Mouse (Mus musculus): ENCODE measurements around the gene Gpi1. TPM values are rescaled to one million over a fixed set of nuclear protein-coding genes. Genes with fewer than 3 reads are reported as not detected.

The Gpi1 gene
- polyA plus RNA-seq, 1 experiment from 2014 or later, result 347 TPM

DNA sequence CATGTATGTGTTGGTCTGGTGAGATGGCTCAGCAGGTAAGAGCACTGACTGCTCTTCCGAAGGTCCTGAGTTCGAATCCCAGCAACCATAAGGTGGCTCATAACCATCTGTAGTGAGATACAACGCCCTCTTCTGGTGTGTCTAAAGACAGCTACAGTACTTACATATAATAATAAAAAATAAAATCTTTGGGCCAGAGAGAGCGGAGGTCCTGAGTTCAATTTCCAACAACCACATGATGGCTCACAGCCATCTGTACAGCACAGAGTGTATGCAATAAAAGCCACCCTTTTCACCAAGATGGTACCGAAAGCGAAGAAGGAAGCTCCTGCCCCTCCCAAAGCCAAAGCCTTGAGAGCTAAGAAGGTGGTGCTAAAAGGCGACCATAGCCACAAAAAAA is 20.6 kb upstream of the Gpi1 start, which contains the start of gene Gm6096:
Gene Gm6096 (plus strand): TSS at position 301 of the 400 bp plus-strand sequence.
- no peak for DNase-seq (ENCODE audit: low spot score)
- H3K27me3 ChIP-seq (replicated peaks; ENCODE audit: low read depth, poor library complexity, severe bottlenecking), result no peaks in the 10 kb centered on the region
- H3K36me3 ChIP-seq (replicated peaks), result peaks cover 69% of the 10 kb centered on the region
- no peaks in the 10 kb centered on the region for H3K4me1 ChIP-seq
- H3K9me3 ChIP-seq, result no peaks in the 10 kb centered on the region
- H3K27ac ChIP-seq (replicated peaks), result no peak within 1 kb of the TSS
- no peak within 1 kb of the TSS for H3K4me3 ChIP-seq
- WGBS, result 94% methylated on average over 7 of the region's 7 CpGs

DNA sequence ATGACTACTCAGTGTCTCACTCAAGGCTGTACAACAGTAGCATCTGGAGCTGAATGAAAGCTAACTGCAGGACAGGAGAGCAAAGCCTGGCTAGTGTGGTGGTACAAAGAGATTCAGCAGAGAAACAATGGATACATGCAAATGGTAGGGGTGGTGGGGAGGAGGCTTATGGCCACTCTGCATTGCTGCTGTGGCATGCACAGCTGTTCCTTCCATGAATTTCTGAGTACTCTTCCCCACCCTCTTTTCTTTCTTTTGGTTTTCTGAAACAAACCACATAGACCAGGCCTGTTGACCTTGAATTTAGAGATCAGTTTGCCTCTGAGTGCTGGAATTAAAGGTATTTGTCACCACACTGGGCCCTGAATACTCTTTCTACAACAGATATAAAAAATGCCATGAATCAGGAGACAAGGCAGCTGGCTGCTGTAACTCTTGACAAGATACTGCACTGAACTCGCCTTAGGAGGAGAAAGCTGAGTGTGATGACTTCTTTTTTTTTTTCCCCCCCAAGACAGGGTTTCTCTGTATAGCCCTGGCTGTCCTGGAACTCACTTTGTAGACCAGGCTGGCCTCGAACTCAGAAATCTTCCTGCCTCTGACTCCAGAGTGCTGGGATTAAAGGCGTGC is 16.8 kb upstream of the Gpi1 start:
- no peaks in the 10 kb centered on the region for H3K4me1 ChIP-seq
- DNase-seq (ENCODE audit: low spot score), result no peak
- no peaks in the 10 kb centered on the region for H3K27me3 ChIP-seq (replicated peaks; ENCODE audit: low read depth, poor library complexity, severe bottlenecking)
- WGBS, result 92% methylated on average over 3 of the region's 3 CpGs
- H3K9me3 ChIP-seq, result no peaks in the 10 kb centered on the region
- H3K27ac ChIP-seq (replicated peaks), result no peak overlapping the region
- no peak overlapping the region for H3K4me3 ChIP-seq
- H3K36me3 ChIP-seq (replicated peaks), result peaks cover 75% of the 10 kb centered on the region

DNA sequence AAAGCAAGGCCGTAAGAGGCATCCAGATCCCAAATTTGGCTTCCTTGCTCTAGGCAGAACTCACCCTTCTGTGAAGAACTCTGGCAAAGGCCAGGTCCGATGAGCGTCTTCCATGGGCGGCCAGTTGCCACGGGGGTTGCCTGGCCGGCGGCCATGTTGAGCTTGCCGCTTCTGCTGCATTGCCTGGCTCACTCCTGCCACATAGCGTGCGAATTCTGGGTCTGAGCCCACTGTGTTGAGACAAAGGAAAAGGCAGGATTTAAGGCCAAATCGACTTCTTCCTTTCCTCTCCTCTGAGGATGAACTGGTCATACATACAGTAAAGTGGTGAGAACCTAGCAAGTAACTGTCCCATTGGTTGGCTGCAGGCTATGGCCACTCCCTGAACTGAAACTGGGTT is 12.0 kb upstream of the Gpi1 start:
- no peak overlapping the region for H3K4me3 ChIP-seq
- no peaks in the 10 kb centered on the region for H3K4me1 ChIP-seq
- WGBS, result 94% methylated on average over 11 of the region's 11 CpGs
- DNase-seq (ENCODE audit: low spot score), result no peak
- no peaks in the 10 kb centered on the region for H3K27me3 ChIP-seq (replicated peaks; ENCODE audit: low read depth, poor library complexity, severe bottlenecking)
- H3K9me3 ChIP-seq, result no peaks in the 10 kb centered on the region
- peaks cover 82% of the 10 kb centered on the region for H3K36me3 ChIP-seq (replicated peaks)
- no peak overlapping the region for H3K27ac ChIP-seq (replicated peaks)

DNA sequence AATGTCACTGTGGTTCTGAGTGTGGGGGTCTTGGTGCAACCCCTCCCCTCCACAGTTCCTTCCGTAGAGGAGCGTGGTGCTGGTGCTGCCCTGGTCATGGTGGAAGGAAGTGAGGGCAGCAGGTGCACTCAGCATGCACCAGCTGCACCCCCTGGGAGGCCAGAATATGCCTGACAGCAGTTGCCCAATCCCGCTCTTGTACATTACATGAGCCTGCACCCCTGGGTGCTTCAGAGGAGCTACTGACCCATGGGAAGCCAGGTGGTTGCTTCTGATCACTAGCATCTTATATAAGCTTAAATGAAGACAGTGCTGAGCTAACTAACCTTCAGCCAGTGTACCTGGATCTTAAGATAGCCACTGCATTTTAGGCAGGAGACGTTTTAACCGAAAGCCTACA is 8.0 kb upstream of the Gpi1 start:
- no peak overlapping the region for H3K4me3 ChIP-seq
- H3K27me3 ChIP-seq (replicated peaks; ENCODE audit: low read depth, poor library complexity, severe bottlenecking), result no peaks in the 10 kb centered on the region
- no peak for DNase-seq (ENCODE audit: low spot score)
- WGBS, result 89% methylated on average over 5 of the region's 5 CpGs
- H3K4me1 ChIP-seq, result peaks cover 16% of the 10 kb centered on the region
- no peak overlapping the region for H3K27ac ChIP-seq (replicated peaks)
- no peaks in the 10 kb centered on the region for H3K9me3 ChIP-seq
- peaks cover 64% of the 10 kb centered on the region for H3K36me3 ChIP-seq (replicated peaks)

DNA sequence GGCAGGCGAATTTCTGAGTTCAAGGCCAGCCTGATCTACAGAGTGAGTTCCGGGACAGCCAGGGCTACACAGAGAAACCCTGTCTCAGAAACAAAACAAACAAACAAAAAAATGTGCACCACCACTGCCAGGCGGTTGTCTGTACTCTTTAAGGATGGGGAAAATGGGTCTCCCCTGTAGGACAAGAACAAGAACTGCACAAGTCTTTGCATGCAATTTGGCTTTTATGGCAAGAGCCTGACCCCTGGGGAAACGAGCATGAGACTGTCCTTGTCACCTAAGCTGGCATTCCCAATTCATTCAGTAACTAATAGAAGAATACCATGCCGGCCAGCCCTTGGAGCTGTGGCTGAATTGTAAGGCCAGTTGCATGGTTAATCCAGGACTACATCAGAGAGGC is 5.5 kb upstream of the Gpi1 start:
- Histone ChIP-seq H3K4me3 (no peak overlapping the region), H3K4me1 (peaks cover 18% of the 10 kb centered on the region), H3K36me3 (replicated peaks) (peaks cover 46% of the 10 kb centered on the region), H3K27me3 (replicated peaks; ENCODE audit: low read depth, poor library complexity, severe bottlenecking) (no peaks in the 10 kb centered on the region), H3K9me3 (no peaks in the 10 kb centered on the region), H3K27ac (replicated peaks) (0 out of 2 replicates have a peak overlapping the region, but pooled peaks have one; percentile 14)
- no peak for DNase-seq (ENCODE audit: low spot score)
- WGBS, result 88% methylated on average over 5 of the region's 5 CpGs

DNA sequence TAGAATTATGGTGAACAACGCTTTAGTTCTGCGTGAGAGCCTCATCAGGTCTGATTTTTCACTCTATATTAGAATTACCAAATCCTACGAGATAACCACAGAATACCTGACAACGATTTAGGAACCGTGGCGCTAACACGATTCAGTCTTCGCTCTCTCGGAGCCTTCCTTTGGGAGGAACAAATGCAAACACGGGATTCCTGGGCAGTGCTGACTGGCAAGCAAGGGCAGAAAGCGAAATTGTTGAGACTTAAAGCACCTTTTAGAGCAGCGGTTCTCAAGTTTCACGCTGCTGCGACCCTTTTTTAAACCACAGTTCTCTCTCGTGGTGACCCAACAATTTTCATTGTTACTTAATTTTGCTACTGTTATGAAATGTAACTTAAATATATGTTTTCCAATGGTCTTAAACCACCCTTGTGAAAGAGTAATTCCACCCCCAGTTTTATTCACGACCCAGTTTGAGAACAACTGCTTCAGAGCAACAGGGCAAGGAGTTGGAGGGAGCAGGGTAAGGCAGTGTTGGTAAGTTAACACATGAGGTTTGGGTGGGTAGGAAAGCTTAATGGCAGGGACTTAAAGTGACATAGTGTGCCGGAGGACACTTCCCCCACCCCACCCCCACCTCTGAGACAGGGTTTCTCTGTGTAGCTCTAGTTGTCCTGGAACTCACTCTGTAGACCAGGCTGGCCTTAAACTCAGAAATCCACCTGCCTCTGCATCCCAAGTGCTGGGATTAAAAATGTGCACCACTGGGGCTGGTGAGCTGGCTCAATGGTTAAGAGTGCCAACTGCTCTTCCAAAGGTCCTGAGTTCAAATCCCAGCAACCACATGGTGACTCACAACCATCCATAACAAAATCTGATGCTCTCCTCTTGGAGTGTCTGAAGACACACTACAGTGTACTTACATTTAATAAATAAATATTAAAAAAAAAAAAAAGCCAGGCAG is 4.8 kb upstream of the Gpi1 start:
- Histone ChIP-seq H3K9me3 (no peaks in the 10 kb centered on the region), H3K27me3 (replicated peaks; ENCODE audit: low read depth, poor library complexity, severe bottlenecking) (no peaks in the 10 kb centered on the region), H3K4me3 (peak overlapping the region; percentile 61), H3K36me3 (replicated peaks) (peaks cover 39% of the 10 kb centered on the region), H3K27ac (replicated peaks) (peak overlapping the region; percentile 91), H3K4me1 (peaks cover 22% of the 10 kb centered on the region)
- DNase-seq (ENCODE audit: low spot score), result peak; percentile 45
- WGBS, result 3% methylated on average over 17 of the region's 17 CpGs

DNA sequence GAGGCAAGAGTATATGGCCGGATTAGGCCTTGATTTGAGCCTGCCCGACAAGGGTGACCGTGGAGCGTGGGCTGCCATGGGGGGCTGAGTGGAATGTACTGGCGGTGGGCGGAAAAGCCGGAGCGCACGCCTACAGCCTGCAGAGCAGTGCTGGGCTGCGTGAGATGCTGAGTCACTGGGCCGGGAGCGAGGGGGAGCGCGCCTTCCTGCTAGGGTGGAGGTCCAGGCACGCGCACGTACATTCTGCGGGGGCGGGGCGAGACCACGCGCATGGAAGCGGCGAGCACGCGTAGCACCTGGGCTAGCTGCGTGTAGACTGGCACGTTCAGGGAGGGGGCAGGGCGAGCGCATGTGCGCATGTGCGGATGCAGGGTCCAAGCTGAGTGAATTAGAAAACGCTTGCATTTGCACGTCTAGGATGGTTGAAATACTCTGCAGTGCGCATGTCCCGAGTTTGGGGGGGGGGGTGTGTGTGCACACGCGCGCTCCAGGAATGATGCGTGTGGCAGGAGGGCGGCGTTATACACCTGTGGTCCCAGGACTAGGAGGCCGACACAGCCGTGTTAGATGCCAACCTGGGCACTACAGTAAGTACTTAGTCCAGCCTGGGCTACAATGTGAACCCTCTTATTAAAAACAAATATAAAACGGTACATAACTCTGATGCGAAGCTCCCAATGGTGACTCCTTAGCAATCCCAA is 3.9 kb upstream of the Gpi1 start:
- DNase-seq (ENCODE audit: low spot score), result peak; percentile 100
- H3K36me3 ChIP-seq (replicated peaks), result peaks cover 30% of the 10 kb centered on the region
- H3K4me1 ChIP-seq, result peaks cover 29% of the 10 kb centered on the region
- H3K27ac ChIP-seq (replicated peaks), result peak overlapping the region; percentile 91
- no peaks in the 10 kb centered on the region for H3K27me3 ChIP-seq (replicated peaks; ENCODE audit: low read depth, poor library complexity, severe bottlenecking)
- no peaks in the 10 kb centered on the region for H3K9me3 ChIP-seq
- H3K4me3 ChIP-seq, result peak overlapping the region; percentile 61
- WGBS, result under 1% methylated on average over 46 of the region's 46 CpGs

DNA sequence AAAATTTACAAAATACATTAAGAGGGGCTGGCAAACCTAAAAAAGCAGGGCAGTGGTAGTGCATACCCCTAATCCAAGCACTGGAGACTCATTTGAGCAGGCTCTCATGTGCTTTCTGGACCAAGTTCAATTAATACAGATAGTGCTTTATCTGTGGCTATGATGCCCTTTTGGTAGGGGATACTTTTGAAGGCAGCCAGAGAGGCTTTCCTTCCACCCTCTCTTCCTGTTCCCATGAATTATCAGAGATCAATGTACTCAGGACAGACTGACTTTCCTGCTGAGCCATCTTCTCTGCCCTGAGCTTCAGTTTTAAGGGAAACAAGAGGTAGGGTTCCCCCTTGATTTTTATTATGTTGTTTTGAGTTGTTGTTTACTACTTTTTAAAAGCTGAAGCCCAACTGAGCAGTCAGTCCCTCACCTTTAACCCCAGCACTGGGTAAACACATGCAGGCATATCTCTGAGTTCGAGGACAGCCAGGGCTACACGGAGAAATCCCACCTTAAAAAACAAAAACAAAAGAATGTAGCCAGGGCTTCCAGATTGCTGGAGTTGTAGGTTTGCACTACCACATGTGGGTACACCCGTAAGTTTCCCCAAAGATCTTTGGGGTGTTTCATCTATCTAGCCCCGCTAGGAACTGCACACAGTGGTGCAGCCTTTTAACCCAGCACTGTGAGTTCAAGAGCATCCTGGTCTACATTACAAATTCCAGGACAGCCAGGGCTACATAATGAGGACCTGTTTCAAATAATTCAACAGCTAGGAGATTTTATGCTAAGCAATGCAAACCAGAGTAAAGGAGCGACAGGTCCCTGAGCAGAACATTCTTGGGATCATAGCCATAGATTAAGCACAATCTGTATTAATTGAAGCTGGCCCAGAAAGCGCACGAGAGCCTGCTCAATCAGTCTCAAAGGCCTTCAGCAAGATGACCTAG is 2.9 kb upstream of the Gpi1 start:
- DNase-seq (ENCODE audit: low spot score), result no peak
- Histone ChIP-seq H3K27me3 (replicated peaks; ENCODE audit: low read depth, poor library complexity, severe bottlenecking) (no peaks in the 10 kb centered on the region), H3K4me1 (peaks cover 39% of the 10 kb centered on the region), H3K27ac (replicated peaks) (peak overlapping the region; percentile 91), H3K36me3 (replicated peaks) (peaks cover 29% of the 10 kb centered on the region), H3K9me3 (no peaks in the 10 kb centered on the region), H3K4me3 (peak overlapping the region; percentile 61)
- 45% methylated on average over 7 of the region's 7 CpGs for WGBS

DNA sequence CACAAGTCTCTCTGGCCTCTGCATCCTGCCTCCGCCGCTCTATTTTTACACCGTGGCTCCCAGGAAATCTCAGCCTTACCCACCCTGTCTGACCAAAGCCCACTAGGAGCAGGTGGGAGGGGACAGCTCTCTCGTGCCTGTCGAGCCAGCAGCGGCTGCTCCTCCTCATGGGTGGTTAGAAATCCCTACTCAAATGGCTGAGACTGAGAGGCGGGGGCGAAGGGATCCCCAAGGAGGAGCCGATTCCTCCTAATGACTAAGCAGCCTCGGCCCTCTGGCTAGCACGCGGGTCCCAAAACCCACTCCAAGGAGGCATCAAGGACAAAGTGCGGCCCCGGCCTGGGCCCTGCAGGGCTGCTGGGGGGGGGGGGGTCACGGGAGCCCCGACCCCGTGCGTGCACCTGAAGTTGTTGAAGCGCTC is 435 bp downstream of the Gpi1 start:
- H3K4me1 ChIP-seq, result peaks cover 49% of the 10 kb centered on the region

DNA sequence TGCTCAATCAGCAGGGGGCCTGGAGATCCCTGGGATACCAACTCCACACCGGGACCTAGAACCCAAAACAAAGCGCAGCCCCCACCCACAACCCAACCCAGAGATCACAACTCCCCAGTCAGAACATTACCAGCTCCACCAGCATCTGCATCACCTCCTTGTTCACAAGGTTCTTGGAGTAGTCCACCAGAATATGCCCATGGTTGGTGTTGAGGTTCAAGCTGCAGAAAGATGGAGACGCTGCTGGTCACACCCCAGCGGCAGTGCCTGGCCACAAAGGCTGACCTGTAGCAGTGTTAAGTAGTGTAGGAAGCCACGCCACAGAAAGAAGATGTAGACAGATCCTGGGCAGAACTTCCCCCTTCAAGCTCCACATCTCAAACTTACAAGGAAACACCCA is 983 bp downstream of the Gpi1 start:
- WGBS, result 19% methylated on average over 5 of the region's 5 CpGs
- Histone ChIP-seq H3K27me3 (replicated peaks; ENCODE audit: low read depth, poor library complexity, severe bottlenecking) (no peaks in the 10 kb centered on the region), H3K36me3 (replicated peaks) (peaks cover 47% of the 10 kb centered on the region), H3K4me3 (peak overlapping the region; percentile 87), H3K4me1 (peaks cover 48% of the 10 kb centered on the region), H3K27ac (replicated peaks) (peak overlapping the region; percentile 95), H3K9me3 (no peaks in the 10 kb centered on the region)
- DNase-seq (ENCODE audit: low spot score), result no peak

More for the DNA sequence above, 435 bp downstream of the Gpi1 start:
- no peaks in the 10 kb centered on the region for H3K9me3 ChIP-seq
- H3K27me3 ChIP-seq (replicated peaks; ENCODE audit: low read depth, poor library complexity, severe bottlenecking), result no peaks in the 10 kb centered on the region
- peak overlapping the region; percentile 95 for H3K27ac ChIP-seq (replicated peaks)
- DNase-seq (ENCODE audit: low spot score), result peak; percentile 72
- peak overlapping the region; percentile 87 for H3K4me3 ChIP-seq
- WGBS, result under 1% methylated on average over 19 of the region's 19 CpGs
- peaks cover 42% of the 10 kb centered on the region for H3K36me3 ChIP-seq (replicated peaks)

DNA sequence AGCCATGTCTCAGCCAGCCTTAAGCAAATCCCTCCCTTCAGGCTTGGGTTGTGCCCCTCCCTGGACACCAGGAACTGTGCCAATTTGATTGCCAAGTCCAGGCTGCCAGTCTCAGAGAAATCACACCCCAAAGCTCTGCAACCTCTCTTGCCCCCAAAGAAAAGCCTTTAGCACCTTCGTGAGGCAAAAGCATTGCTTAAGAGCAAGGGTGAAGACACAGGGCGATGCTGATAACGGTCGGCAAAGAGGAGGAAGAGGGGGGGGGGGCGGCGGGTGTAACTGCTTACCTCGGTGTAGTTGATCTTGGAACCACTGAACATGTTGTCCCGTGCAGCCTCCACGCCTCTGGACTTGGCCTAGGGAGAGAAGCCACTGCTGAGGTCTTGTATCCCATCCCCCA is 1.5 kb downstream of the Gpi1 start:
- Histone ChIP-seq H3K27me3 (replicated peaks; ENCODE audit: low read depth, poor library complexity, severe bottlenecking) (no peaks in the 10 kb centered on the region), H3K4me1 (peaks cover 44% of the 10 kb centered on the region), H3K4me3 (peak overlapping the region; percentile 87), H3K27ac (replicated peaks) (peak overlapping the region; percentile 95), H3K36me3 (replicated peaks) (peaks cover 53% of the 10 kb centered on the region), H3K9me3 (no peaks in the 10 kb centered on the region)
- no peak for DNase-seq (ENCODE audit: low spot score)
- WGBS, result 63% methylated on average over 9 of the region's 9 CpGs

Data from embryonic facial prominence, embryonic 10.5 days (tissue).